Mouse (Mus musculus): Measurements from ENCODE around the gene Hcn2. TPM values are rescaled to one million over a fixed set of nuclear protein-coding genes. Genes with fewer than 3 reads are reported as not detected.
A peak's percentile ranks its signal among the peaks of the same experiment; 100 is the strongest.

The Hcn2 gene
- total RNA-seq, 2 experiments from 2014 or later, result 7.6 to 9.5 TPM

GRCm38 (mm10) chr10:79709307-79709706 is 7.1 kb upstream of the Hcn2 start:
- DNase-seq, result no peak

- DNase-seq, result no peak
Observed at GRCm38 (mm10) chr10:79712029-79712428, 4.4 kb upstream of the Hcn2 start.

GRCm38 (mm10) chr10:79712499-79713126 is 3.8 kb upstream of the Hcn2 start:
- peak; percentile 89 for DNase-seq

- no peak for DNase-seq
Observed at GRCm38 (mm10) chr10:79713163-79713562, 3.3 kb upstream of the Hcn2 start.

- no peak for DNase-seq
Observed at GRCm38 (mm10) chr10:79714996-79715395, 1.4 kb upstream of the Hcn2 start.

GRCm38 (mm10) chr10:79716988-79717355 is 538 bp downstream of the Hcn2 start:
- no peak for DNase-seq

- peak; percentile 89 for DNase-seq
Observed at GRCm38 (mm10) chr10:79717640-79718357, 1.4 kb downstream of the Hcn2 start.

GRCm38 (mm10) chr10:79721089-79721488 is 4.7 kb downstream of the Hcn2 start:
- no peak for DNase-seq

GRCm38 (mm10) chr10:79723047-79723446 is 6.6 kb downstream of the Hcn2 start:
- no peak for DNase-seq

GRCm38 (mm10) chr10:79723692-79724091 is 7.3 kb downstream of the Hcn2 start:
- DNase-seq, result peak; percentile 53

GRCm38 (mm10) chr10:79726090-79726489 is 9.7 kb downstream of the Hcn2 start:
- peak; percentile 69 for DNase-seq

- no peak for DNase-seq
Observed at GRCm38 (mm10) chr10:79728323-79729249, 12.2 kb downstream of the Hcn2 start.

- DNase-seq, result peak; percentile 68
Observed at GRCm38 (mm10) chr10:79729357-79729965, 13.0 kb downstream of the Hcn2 start.

- DNase-seq, result no peak
Observed at GRCm38 (mm10) chr10:79732500-79732899, 16.1 kb downstream of the Hcn2 start.

GRCm38 (mm10) chr10:79733847-79734246 is 17.4 kb downstream of the Hcn2 start:
- no peak for DNase-seq

GRCm38 (mm10) chr10:79735361-79735760 is 18.9 kb downstream of the Hcn2 start:
- DNase-seq, result no peak

GRCm38 (mm10) chr10:79736706-79737105 is 20.3 kb downstream of the Hcn2 start:
- no peak for DNase-seq

- peak; percentile 40 for DNase-seq
Observed at GRCm38 (mm10) chr10:79738259-79738658, 21.8 kb downstream of the Hcn2 start.

GRCm38 (mm10) chr10:79739234-79739633 is 22.8 kb downstream of the Hcn2 start:
- no peak for DNase-seq

GRCm38 (mm10) chr10:79740863-79741262 is 24.4 kb downstream of the Hcn2 start:
- DNase-seq, result no peak

GRCm38 (mm10) chr10:79743161-79743560 is 26.7 kb downstream of the Hcn2 start:
- DNase-seq, result no peak

GRCm38 (mm10) chr10:79743650-79744365 is 27.4 kb downstream of the Hcn2 start:
- DNase-seq, result no peak

Measured in heart, postnatal 4 days (tissue).